Mouse (Mus musculus) left cerebral cortex, adult 11 months (tissue): ENCODE measurements around the gene Cc2d1b.

Source experiments
- DNase-seq: peaks from one replicate; pipeline ENCODE4 v3.0.0; 2022; ENCODE audit warnings: low spot score

Gene Cc2d1b

GRCm38 (mm10) chr4:108638752-108639151, 19.0 kb downstream of the Cc2d1b start:
- DNase-seq: no peak

GRCm38 (mm10) chr4:108664407-108664806, 44.7 kb downstream of the Cc2d1b start:
- DNase-seq: no peak
